Mouse (Mus musculus): ENCODE measurements around the gene Cyp27a1. TPM values are rescaled to one million over a fixed set of nuclear protein-coding genes. Genes with fewer than 3 reads are reported as not detected.

Gene Cyp27a1
- polyA plus RNA-seq, 1 experiment from 2014 or later: 2.4 TPM

DNA sequence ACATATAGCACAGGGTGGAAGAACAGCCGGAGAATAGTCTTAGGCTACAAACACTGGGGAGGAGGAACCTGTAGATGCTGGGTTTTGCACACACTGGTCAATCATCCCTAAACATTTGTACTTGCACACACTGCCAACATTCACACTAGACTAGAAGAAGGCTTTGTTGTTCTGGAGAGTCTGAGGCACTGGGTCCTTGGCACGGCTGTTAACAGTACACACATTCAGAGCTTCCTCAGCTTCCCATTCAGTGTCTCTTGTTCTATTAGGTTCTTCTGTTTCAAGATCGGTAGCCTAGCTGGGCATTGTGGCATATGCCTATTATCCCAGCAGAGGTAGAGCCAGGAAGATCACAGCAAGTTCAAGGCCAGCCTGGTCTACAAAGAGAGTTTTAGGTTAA is 9.2 kb upstream of the Cyp27a1 start:
- no peak for ATAC-seq (replicated peaks)
- H3K27ac ChIP-seq: no peak overlapping the region
- 0 out of 2 replicates have a peak, but pooled peaks cover 9% of the 10 kb centered on the region for H3K36me3 ChIP-seq (replicated peaks)
- H3K4me3 ChIP-seq: no peak overlapping the region
- WGBS: 81% methylated on average over 3 of the region's 3 CpGs
- H3K4me2 ChIP-seq: no peak overlapping the region
- no peaks in the 10 kb centered on the region for H3K9me3 ChIP-seq
- no peaks in the 10 kb centered on the region for H3K27me3 ChIP-seq (replicated peaks)
- no peak overlapping the region for H3K9ac ChIP-seq
- no peaks in the 10 kb centered on the region for H3K4me1 ChIP-seq

DNA sequence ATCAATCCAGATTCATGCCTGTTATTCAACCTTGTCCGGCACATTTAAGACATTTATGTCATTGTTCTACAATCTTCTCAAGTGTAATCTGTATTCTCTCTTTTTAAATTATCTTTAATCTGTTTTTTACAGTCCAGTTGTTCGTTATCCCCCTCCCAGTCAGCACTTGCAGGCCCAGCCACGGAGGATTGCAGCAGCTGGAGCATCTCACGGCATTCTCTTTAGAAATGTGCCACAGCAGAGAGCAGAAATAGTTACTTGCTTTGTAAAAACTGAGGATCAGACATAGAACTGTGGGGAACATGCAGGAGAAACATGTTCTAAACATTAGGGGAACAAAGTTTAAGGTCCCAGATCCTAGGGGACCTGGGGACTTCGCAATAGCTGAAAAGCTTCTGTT is 8.4 kb upstream of the Cyp27a1 start:
- Histone ChIP-seq H3K9me3 (no peaks in the 10 kb centered on the region), H3K4me3 (no peak overlapping the region), H3K4me1 (no peaks in the 10 kb centered on the region), H3K36me3 (replicated peaks) (0 out of 2 replicates have a peak, but pooled peaks cover 5% of the 10 kb centered on the region), H3K27ac (no peak overlapping the region), H3K27me3 (replicated peaks) (no peaks in the 10 kb centered on the region), H3K4me2 (no peak overlapping the region), H3K9ac (no peak overlapping the region)
- WGBS: 84% methylated on average over 5 of the region's 5 CpGs
- ATAC-seq (replicated peaks): no peak

DNA sequence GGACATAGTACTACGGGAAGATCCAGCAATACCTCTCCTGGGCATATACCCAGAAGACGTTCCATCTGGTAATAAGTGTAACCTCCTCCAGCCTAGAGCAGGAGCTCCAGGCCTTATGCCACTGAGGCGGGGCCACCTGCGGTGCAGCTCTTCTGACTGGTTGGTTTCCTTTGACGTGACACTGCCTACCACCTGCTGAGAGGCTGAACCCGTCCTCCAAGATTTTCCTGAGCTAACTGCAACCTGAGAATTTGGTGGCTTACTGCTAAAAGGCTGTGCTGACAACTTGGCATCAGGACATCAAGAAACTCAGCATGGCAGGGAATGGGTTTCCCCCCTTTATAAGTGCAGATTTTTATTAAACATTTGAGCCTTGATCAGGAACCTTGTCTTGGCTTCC is 3.8 kb upstream of the Cyp27a1 start:
- WGBS: 49% methylated on average over 6 of the region's 6 CpGs

DNA sequence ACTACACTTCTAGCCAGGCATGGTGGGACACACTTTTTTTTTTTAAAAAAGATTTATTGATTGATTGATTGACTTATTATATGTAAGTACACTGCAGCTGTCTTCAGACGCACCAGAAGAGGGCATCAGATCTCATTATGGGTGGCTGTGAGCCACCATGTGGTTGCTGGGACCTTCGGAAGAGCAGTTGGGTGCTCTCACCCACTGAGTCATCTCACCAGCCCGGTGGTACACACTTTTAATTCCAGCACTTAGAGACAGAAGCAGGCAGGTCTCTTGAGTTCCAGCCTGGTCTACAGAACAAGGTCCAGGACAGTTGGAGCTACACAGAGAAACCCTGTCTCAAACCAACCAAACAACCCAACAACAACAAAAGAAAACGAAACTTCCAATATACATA is 1.3 kb upstream of the Cyp27a1 start:
- 82% methylated on average over 4 of the region's 4 CpGs for WGBS
- Histone ChIP-seq H3K27ac (no peak overlapping the region), H3K4me2 (no peak overlapping the region), H3K9me3 (no peaks in the 10 kb centered on the region), H3K9ac (no peak overlapping the region), H3K27me3 (replicated peaks) (peaks cover 10% of the 10 kb centered on the region), H3K4me3 (no peak overlapping the region), H3K4me1 (peaks cover 13% of the 10 kb centered on the region), H3K36me3 (replicated peaks) (no peaks in the 10 kb centered on the region)
- ATAC-seq (replicated peaks): no peak

More for the DNA sequence above, 3.8 kb upstream of the Cyp27a1 start:
- no peak overlapping the region for H3K9ac ChIP-seq
- no peak overlapping the region for H3K27ac ChIP-seq
- ATAC-seq (replicated peaks): no peak
- peaks cover 10% of the 10 kb centered on the region for H3K27me3 ChIP-seq (replicated peaks)
- H3K4me2 ChIP-seq: no peak overlapping the region
- H3K4me3 ChIP-seq: no peak overlapping the region
- no peaks in the 10 kb centered on the region for H3K9me3 ChIP-seq
- H3K4me1 ChIP-seq: peaks cover 13% of the 10 kb centered on the region
- no peaks in the 10 kb centered on the region for H3K36me3 ChIP-seq (replicated peaks)

DNA sequence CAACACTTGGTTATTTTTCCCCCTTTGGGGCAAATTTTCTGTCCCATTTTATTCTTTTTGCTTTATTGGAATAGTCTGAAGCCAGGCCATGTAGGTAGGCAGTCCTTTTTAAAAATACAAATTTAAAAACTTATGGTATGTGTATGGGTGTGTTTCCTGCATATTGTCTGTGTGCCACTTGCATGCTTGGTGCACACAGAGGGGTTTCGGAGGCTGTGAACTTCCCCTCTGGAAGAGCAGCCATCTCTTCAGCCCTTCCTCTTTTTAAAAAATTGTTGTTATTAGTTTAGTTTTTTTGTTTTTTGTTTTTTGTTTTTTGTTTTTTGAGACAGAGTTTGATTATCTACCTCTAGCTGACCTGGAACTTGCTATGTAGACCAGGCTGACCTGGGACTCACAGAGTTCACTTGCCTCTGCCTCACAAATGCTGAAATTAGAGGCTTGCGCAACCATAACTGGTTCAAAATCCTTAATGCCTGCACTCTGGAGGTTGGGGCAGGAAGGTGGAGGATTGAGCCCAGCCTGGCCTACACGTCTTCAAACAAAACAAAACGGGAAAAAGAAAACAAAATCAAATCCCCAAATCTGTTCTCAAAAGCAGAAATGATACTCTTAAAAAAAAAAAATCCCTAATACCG is 794 bp upstream of the Cyp27a1 start:
- peaks cover 10% of the 10 kb centered on the region for H3K27me3 ChIP-seq (replicated peaks)
- no peaks in the 10 kb centered on the region for H3K36me3 ChIP-seq (replicated peaks)
- H3K4me3 ChIP-seq: peak overlapping the region; percentile 40
- peak overlapping the region; percentile 93 for H3K4me2 ChIP-seq
- H3K9me3 ChIP-seq: no peaks in the 10 kb centered on the region
- H3K27ac ChIP-seq: no peak overlapping the region
- WGBS: 37% methylated on average over 5 of the region's 5 CpGs
- no peak overlapping the region for H3K9ac ChIP-seq
- peaks cover 13% of the 10 kb centered on the region for H3K4me1 ChIP-seq
- no peak for ATAC-seq (replicated peaks)

DNA sequence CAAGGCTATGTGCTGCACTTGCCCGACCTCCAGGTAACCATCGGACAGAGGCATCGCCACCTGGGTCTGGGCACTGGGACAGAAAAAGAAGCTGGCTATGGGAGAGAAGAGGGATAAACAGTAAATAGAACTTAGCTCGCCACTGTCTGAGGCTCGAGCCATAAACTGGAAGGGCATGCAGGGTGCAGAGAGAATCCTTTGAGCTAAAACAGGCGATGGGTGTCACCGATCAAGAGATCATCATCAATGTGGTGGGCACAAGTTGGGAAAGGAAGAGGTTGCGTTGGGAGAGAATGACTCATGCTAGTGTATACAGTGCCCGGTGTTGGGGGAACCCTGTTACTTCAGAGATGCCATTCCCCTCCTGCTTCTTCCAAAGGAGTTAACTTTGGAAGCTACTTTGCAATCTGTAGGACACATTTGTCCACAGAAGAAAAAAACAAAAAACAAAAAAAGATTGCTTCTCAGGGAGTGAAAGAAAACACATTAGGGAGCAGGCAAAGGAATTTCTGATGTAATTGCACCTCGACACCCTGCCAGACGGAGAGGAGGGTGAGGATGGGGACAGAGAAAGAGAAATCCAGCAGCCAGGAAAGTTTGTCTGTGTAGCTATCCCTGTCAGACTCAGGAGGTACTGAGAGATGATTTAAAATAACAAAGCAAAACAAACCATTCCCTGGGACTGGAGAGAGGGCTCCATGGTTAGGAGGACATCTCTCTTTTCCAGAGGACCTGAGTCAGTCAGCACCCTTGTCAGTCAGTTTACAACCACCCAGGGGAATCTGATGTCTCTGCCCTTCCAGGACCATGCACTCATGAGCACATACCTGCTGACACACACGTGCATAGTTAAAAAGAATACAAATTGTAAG is 721 bp downstream of the Cyp27a1 start:
- Histone ChIP-seq H3K4me2 (peak overlapping the region; percentile 93), H3K4me3 (peak overlapping the region; percentile 40), H3K4me1 (peaks cover 13% of the 10 kb centered on the region), H3K36me3 (replicated peaks) (no peaks in the 10 kb centered on the region), H3K27ac (no peak overlapping the region), H3K27me3 (replicated peaks) (peaks cover 10% of the 10 kb centered on the region), H3K9me3 (no peaks in the 10 kb centered on the region), H3K9ac (no peak overlapping the region)
- ATAC-seq (replicated peaks): no peak
- WGBS: 36% methylated on average over 12 of the region's 12 CpGs

DNA sequence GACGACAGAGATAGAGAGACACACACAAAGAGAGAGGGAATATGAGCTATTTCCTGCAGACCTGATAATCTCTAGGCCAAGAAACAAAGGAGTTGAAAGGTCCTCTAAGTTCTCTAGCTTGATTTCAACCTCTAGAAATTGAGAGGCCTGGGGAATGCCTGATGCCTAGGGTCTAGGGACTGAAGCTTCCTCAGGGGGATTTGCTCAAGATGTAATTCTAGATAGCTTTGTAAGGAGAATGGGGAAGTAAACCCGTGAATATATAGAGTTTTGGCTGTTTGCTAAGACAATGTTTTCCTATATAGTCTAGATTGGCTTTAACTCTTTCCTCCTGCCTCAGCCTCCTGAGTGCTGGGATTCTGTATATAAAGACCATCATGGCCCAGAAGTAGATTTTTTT is 1.6 kb downstream of the Cyp27a1 start:
- Histone ChIP-seq H3K9ac (no peak overlapping the region), H3K9me3 (no peaks in the 10 kb centered on the region), H3K36me3 (replicated peaks) (no peaks in the 10 kb centered on the region), H3K4me2 (no peak overlapping the region), H3K27me3 (replicated peaks) (peaks cover 10% of the 10 kb centered on the region), H3K27ac (no peak overlapping the region), H3K4me1 (peaks cover 13% of the 10 kb centered on the region), H3K4me3 (no peak overlapping the region)
- ATAC-seq (replicated peaks): no peak
- WGBS: 66% methylated on average over 2 of the region's 2 CpGs

DNA sequence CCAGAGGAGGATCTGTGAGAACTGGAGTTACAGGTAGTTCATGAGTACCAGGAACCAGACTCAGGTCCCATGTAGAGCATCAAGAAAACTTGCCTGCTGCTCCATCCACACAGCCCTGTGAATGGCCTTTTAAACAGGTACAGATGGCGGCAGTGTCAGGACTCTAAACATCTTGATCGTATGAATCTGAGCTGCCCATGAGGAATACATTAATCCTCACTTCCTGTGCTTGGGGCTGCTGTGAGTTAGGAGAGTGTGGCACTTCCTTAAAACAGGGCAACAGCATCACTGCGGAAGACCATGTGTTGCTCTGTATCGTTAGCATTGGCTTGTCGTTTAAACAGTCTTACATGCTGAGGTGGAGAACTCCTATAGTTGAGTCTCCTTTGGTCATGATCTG is 2.1 kb downstream of the Cyp27a1 start:
- H3K4me1 ChIP-seq: peaks cover 13% of the 10 kb centered on the region
- no peak overlapping the region for H3K27ac ChIP-seq
- WGBS: 82% methylated on average over 5 of the region's 5 CpGs
- H3K4me2 ChIP-seq: no peak overlapping the region
- peaks cover 10% of the 10 kb centered on the region for H3K27me3 ChIP-seq (replicated peaks)
- no peak overlapping the region for H3K4me3 ChIP-seq
- no peak for ATAC-seq (replicated peaks)
- H3K9ac ChIP-seq: no peak overlapping the region
- H3K36me3 ChIP-seq (replicated peaks): no peaks in the 10 kb centered on the region
- H3K9me3 ChIP-seq: no peaks in the 10 kb centered on the region

DNA sequence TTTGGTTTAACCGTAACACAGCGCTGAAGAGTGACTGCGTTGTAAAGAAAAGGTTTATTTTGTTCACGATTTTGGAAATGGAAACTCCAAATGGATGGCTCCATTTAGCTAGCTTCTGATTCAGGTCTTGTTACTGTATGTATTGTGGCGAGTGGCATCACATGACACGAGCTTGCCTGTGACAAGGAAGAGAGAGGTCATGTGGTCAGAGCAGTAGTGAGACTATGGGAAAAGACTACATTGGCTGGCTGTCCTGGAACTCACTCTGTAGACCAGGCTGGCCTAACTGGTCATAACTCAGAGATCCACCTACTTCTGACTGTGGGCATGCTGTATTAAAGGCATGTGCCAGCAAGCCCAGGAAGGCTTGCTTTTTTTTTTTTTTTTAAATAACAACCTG is 2.5 kb downstream of the Cyp27a1 start:
- 93% methylated on average over 6 of the region's 6 CpGs for WGBS
- H3K27me3 ChIP-seq (replicated peaks): peaks cover 10% of the 10 kb centered on the region
- no peak for ATAC-seq (replicated peaks)
- no peak overlapping the region for H3K4me2 ChIP-seq
- H3K4me3 ChIP-seq: no peak overlapping the region
- H3K27ac ChIP-seq: no peak overlapping the region
- H3K9ac ChIP-seq: no peak overlapping the region
- H3K4me1 ChIP-seq: peaks cover 13% of the 10 kb centered on the region
- no peaks in the 10 kb centered on the region for H3K36me3 ChIP-seq (replicated peaks)
- H3K9me3 ChIP-seq: no peaks in the 10 kb centered on the region

DNA sequence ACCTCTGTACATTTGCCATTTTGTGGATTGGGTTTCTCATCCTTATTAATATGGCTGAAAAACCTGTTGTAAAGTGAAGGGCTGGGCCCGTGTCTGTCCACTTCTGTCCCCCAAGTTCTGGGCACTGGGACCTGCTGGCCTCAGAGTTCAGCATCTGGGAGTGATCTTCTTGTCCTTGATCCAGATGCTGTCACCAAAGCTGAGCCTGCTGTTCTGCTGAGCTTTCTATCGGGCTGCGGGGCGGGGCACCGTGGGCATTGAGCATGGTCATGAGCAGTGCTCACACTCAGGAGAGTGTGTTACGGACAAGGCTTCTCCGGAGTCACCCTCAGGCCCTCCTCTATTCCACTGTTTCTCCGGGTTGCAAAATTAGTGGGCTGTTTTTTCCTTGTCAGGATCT is 4.7 kb downstream of the Cyp27a1 start:
- H3K9ac ChIP-seq: no peak overlapping the region
- 90% methylated on average over 8 of the region's 8 CpGs for WGBS
- ATAC-seq (replicated peaks): no peak

DNA sequence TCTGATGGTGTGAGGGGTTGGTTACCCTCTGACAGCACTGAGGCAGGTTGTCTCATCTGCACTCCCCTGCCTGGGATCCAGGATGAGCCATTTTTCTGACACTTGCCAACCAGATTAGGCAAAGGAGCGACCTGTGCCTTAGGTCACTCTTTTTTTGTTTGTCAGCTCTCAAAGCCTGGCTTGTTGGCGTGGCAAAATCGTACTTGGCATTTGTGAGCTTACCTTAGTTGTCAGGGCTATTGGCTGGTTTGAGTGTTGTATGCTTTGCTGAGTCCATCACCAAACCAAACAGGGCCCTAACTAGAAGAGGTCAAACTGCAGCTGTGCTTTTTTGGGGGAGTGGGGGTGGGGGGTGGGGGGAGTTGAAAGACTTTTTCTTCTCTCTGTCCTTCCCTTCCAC is 5.9 kb downstream of the Cyp27a1 start:
- Histone ChIP-seq H3K36me3 (replicated peaks) (no peaks in the 10 kb centered on the region), H3K4me1 (no peaks in the 10 kb centered on the region), H3K9ac (no peak overlapping the region), H3K27ac (no peak overlapping the region), H3K9me3 (no peaks in the 10 kb centered on the region), H3K4me3 (no peak overlapping the region), H3K27me3 (replicated peaks) (no peaks in the 10 kb centered on the region), H3K4me2 (no peak overlapping the region)
- WGBS: 82% methylated on average over 3 of the region's 3 CpGs
- ATAC-seq (replicated peaks): no peak

More for the DNA sequence above, 4.7 kb downstream of the Cyp27a1 start:
- Histone ChIP-seq H3K27ac (no peak overlapping the region), H3K4me1 (peaks cover 8% of the 10 kb centered on the region), H3K27me3 (replicated peaks) (peaks cover 2% of the 10 kb centered on the region; the same call in 1 of the 2 replicates), H3K9me3 (no peaks in the 10 kb centered on the region), H3K4me3 (no peak overlapping the region), H3K4me2 (no peak overlapping the region), H3K36me3 (replicated peaks) (no peaks in the 10 kb centered on the region)

DNA sequence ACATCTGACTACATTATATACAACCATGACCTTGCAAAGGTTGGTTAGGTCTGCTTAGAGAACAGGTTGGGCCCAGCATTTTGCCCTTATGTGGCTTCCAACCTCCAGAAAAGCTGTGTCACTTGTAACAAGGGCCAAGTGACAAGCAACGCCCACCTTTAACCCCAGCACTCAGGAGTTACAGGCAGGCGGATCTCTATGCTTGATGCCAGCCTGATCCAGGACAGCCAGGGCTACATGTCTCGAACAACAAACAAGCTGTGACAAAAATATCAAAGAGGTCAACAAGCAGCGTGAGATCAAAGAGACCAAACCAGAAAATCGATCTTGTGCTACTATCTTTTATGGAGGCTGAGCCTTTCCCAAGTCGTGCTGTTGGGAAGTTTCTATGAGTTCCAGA is 8.3 kb downstream of the Cyp27a1 start:
- Histone ChIP-seq H3K27me3 (replicated peaks) (no peaks in the 10 kb centered on the region), H3K9ac (no peak overlapping the region), H3K9me3 (no peaks in the 10 kb centered on the region), H3K27ac (no peak overlapping the region), H3K4me3 (no peak overlapping the region), H3K4me1 (no peaks in the 10 kb centered on the region), H3K4me2 (no peak overlapping the region), H3K36me3 (replicated peaks) (no peaks in the 10 kb centered on the region)
- 83% methylated on average over 6 of the region's 6 CpGs for WGBS
- no peak for ATAC-seq (replicated peaks)

DNA sequence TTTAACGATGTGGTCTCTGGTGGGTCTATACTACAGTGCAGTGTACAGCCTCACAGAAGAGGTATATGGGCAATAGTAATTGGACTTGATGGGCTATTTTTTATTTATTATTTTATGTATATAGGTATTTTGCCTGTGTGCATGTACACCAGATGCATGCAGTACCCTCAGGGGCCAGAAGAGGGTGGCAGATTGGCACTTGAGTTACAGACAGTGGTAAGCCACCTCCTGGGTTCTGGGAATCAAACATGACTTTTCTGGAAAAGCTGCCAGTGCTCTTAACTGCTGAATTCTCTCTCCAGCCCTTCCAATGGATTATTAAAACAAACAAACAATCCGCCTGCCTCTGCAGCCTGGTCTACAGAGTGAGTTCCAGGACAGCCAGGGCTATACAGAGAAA is 10.4 kb downstream of the Cyp27a1 start:
- no peak overlapping the region for H3K4me2 ChIP-seq
- no peak overlapping the region for H3K4me3 ChIP-seq
- 76% methylated on average over 2 of the region's 2 CpGs for WGBS
- no peaks in the 10 kb centered on the region for H3K36me3 ChIP-seq (replicated peaks)
- no peaks in the 10 kb centered on the region for H3K4me1 ChIP-seq
- H3K27ac ChIP-seq: no peak overlapping the region
- no peak for ATAC-seq (replicated peaks)
- H3K9me3 ChIP-seq: no peaks in the 10 kb centered on the region
- H3K27me3 ChIP-seq (replicated peaks): no peaks in the 10 kb centered on the region
- no peak overlapping the region for H3K9ac ChIP-seq

Data from midbrain, embryonic 15.5 days (tissue).